Mouse (Mus musculus): ENCODE measurements around the gene Olfr722.
"Not testable (repeated sequence)": the region's sequence is repeated elsewhere in the genome, so short reads cannot be mapped to it uniquely, and the experiment has no call there.

Gene Olfr722

GRCm38 (mm10) chr14:49901899-49902298 lies at the start of gene Olfr722:
Gene Olfr722, minus strand, starts transcription at chr14:49901999.
- DNase-seq = no peak

DNA sequence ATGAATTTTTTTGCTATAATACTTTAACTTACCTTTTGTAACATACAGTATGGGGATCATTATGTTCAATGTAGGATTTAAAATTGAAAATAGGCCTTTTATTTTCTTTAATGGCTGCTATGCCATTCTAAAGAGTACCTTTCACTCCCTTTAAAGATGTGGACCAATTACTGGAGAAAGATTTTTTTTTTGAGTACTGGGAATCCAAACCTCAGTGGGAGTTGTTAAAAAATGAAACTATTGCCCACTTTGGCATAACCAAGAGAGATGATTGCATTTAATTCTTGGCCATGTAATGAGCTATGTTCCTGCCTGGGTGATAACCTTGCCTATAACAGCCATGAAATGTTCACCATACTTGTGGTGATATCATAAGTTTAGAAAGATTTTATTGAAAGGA lies 29.9 kb upstream of the Olfr722 start, which contains the start of gene Olfr723:
Gene Olfr723 (minus strand): TSS at position 101 of the 400 bp plus-strand sequence.
- DNase-seq = not testable (repeated sequence)

- DNase-seq = no peak
Measured at GRCm38 (mm10) chr14:49860387-49860786, 41.4 kb downstream of the Olfr722 start.

Data from heart, adult 11 months (tissue).